Mouse (Mus musculus) 3134 (cell line): Measurements from ENCODE around the gene Armc2.

Experiments
- DNase-seq: peaks from one replicate; pipeline ENCODE4 v3.0.0-alpha.2; 2011; ENCODE audit warnings: low spot score; ENCODE audit not compliant: insufficient read length; ENCODE audit errors: extremely low read depth

Armc2 gene

DNA sequence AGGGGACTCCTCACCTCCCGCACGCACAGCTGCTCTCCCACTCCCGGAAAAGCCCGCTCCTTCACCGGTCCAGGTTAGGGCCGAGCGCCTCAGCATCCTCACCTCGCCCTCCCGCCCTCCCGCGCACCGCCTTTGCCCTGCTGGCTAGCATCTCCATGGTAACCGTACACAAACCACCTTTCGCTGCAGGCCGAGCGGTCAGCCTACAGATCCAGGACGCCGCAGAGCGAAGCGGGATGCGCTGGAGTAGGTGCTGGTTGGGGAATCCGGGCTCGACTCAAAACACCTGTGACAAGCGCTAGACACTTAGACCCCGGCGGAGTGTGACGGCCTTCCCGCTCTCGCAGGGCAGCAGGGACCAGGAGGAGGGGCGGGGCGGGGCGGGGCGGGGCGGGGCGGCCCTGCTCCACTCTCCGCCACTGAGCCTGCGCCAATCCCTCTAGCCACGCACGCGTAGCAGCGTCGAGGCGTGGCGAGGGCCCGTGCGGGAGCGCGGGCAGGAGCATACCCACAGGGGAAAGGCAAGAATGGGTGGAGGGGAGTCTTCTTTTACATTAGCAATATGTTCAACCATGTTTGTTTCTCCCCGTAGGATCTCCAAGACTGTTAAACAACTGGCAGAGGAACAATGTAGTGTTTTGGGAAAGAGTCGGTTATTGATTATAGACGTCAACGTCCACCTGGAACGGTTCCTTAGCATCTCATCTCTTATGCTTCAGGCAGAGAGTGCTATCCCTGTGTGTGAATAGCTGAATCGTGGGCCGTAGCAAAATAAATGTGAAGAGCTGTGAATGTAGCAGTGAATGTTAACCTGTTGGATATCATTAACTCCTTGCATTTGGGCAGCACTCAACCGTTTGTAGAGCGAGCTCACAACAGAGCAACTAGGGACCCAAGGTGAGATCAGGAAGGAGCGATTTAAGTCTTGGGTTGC, at the start of gene Armc2:
Armc2 (minus strand) TSS at position 427 of the 934 bp plus-strand sequence.
- peak; percentile 69 for DNase-seq

DNA sequence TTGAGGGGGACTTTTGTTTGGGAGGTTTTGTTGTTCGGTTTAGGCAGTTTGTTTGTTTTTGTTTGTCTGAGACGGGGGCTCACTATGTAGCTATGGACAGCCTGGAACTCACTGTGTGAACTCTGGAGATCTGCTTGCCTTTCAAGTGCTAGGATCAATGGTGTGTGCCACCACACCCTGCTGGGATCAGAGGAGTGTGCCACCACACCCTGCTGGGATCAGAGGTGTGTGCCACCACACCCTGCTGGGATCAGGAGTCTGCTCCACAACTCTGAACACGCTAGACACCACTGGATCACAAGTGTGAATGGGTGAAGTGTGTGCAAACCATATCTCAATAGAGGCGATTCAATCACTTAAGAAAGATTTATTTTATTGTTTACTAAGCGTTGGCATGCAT, 46.2 kb upstream of the Armc2 start:
- no peak for DNase-seq

DNA sequence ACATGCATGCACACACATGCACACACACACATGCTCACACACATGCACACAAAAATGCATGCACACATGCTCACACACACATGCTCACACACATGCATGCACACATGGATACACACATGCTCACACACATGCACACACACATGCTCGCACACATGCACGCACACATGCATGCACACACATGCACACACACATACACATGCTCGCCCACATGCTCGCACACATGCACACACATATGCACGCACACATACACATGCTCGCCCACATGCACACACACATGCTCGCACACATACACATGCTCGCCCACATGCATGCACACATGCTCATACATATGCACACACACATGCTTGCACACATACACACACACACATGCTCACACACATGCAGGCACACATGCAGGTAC, 41.3 kb upstream of the Armc2 start:
- DNase-seq: no peak

GRCm38 (mm10) chr10:42057746-42058145, 39.5 kb upstream of the Armc2 start:
- DNase-seq: no peak

DNA sequence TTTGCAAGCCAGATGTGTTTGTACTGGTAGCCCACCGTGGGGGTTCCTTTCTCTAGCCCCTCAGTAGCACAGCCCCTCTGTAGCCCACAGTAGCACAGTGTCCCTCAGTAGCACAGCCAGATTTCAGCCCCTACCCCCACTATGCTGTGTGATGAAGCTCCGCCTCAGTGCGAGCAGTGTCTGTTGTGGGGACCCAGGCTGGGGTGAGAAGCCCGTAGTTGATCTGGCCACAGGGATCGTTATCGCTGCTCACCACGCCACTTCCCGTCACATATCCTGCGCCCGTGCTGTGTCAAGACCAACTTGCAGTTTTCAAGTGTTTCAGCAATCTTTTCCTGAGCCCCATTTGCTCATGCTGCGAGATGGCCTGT, 39.0 kb upstream of the Armc2 start:
- no peak for DNase-seq

DNA sequence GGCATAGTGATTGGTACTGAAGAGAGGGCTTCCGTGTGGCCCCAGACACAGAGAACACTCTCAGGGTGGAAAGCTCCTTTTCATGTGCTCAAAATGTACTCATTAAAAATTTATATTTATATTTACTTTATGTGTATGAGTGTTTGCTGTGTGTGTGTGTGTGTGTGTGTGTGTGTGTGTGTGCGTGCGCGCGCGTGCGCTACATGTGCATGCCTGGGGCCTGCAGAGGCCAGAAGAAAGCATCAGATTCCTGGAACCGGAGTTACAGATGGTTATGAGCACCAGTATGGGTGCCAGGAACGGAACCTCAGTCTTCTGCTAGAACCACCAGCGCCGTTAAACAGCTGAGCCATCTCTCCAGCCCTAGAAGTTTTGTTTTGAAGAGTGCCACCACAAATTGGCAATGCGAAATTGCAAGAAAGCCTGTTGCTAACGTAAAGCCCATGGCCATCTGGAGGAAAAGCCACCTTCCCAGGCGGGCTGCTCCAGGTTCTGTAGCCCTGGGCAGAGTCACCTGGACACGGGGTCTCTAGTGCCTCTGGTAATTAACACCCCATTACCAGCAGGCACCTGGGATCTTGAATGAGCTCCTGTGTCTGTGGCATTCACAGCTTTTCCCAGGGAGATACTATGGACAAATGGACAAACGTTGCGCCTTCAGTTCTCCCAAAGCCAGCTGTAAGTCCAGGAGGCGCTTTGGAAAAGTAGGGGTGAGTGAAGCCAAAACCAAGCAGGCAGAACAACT, 38.4 kb upstream of the Armc2 start:
- DNase-seq: no peak

GRCm38 (mm10) chr10:42055224-42056165, 37.3 kb upstream of the Armc2 start:
- no peak for DNase-seq

DNA sequence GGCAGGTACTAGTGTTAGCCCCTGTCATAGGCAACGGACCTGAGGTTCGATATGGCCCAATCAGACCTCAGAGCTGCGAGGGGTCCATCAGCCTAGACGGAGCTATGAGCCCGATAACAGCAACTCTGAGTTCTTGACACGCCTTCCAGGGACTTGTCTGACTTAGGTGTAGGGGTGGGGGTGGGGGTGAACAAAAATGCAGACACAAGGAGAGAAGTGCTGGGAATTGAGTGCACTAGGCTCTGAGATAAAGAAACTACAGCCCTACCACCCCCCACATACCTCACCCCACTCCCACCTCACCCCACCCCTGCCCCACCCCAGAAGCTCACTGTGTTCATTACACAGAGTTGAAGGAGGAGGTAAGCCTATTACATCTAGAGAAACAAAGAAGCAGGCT, 32.8 kb upstream of the Armc2 start:
- DNase-seq: no peak

DNA sequence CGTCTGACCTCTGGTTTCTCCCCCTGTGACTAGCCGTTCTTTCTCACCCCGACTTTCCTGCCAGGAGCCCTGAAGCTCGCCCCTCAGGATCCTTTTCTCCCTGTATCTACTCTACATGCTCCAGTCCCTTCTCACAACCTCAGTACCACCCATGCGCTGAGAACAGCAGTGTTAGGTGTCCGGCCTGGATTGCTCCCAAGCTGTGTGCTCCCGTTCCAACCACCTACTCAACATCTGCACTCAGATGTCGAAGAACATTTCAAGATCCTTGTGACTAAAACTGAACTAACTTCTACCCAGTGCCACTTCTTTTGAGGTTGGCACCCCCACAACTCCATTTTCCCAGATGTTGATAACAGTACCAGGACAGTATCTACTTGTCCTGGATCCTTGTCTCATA, 30.4 kb upstream of the Armc2 start:
- DNase-seq: no peak

- no peak for DNase-seq
Observed at GRCm38 (mm10) chr10:42044574-42044973, 26.3 kb upstream of the Armc2 start.

- DNase-seq: no peak
Observed at GRCm38 (mm10) chr10:42043307-42043706, 25.1 kb upstream of the Armc2 start.

DNA sequence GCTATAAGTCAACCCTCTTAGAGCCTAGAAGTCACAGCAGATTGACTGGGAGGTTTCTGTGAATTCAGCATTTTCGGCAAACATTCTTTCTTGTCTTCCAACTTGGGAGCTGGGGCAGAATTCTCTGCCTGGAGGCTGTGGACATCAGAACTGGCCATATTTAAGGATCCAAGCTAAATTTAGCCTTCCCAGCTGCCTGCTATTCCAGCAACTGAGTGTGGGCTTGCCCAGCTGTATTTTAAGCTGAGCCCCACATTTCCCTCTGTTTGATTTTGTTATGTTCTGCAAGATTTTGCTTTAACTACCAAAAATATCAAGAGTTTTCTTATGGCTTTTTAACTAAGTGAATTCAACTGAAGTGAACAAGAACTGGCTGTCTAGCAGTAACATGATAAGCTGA, 24.6 kb upstream of the Armc2 start:
- no peak for DNase-seq

- DNase-seq: no peak
Observed at GRCm38 (mm10) chr10:42042087-42042486, 23.8 kb upstream of the Armc2 start.

DNA sequence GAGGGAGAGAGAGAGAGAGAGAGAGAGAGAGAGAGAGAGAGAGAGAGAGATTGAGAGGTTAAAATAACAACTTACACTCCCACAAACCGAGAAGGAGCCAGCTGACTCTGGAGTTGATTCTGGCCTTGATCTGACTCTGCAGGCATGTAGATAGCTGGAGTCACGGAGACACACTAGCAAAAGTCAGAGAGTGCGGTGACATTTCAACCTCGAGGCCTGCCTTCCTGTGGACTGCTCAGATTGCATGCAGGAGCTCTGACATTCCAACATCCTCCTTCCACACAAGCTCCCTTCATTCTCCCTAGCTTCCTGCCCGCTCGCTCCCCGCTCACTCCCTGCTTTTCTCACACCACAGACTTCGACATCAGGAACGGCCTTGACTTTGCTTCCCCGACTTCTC, 20.3 kb upstream of the Armc2 start:
- no peak for DNase-seq

- no peak for DNase-seq
Observed at GRCm38 (mm10) chr10:42037301-42037870, 19.1 kb upstream of the Armc2 start.

- no peak for DNase-seq
Observed at GRCm38 (mm10) chr10:42036846-42037245, 18.6 kb upstream of the Armc2 start.

- peak; percentile 43 for DNase-seq
Observed at GRCm38 (mm10) chr10:42033571-42033970, 15.3 kb upstream of the Armc2 start.

GRCm38 (mm10) chr10:42031021-42031420, 12.8 kb upstream of the Armc2 start:
- DNase-seq: peak; percentile 21

DNA sequence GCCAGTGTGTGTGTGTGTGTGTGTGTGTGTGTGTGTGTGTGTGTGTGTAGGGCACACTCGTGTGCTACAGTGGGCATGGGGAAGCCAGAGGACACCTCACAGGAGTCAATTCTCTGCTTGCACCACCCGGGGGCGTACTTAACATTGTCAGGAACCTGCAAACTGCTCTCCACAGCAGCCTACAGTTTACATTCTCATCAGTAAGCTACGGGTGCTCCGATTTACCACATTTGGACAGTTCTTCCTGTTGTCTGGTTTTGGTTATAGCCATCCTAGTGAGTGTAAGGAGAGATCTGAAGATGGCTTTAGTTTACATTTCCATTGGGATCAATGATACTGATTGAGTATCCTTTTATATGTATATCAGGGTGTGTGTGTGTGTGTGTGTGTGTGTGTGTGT, 11.3 kb upstream of the Armc2 start:
- DNase-seq: no peak

- DNase-seq: no peak
Observed at GRCm38 (mm10) chr10:42027337-42027736, 9.1 kb upstream of the Armc2 start.
